Mouse (Mus musculus) forebrain, embryonic 11.5 days (tissue): Measurements from ENCODE around the gene Oxld1. TPM values are rescaled to one million over a fixed set of nuclear protein-coding genes. Genes with fewer than 3 reads are reported as not detected.

ENCODE experiments used
- ATAC-seq: fragments of 200-750 bp; cut with Nextera tagmentation; replicated peaks from 2 replicates; pipeline ENCODE4 v1.8.0; 2017; ENCODE audit warnings: moderate TSS enrichment; ENCODE audit not compliant: low FRiP score
- DNase-seq: peaks from one replicate; pipeline ENCODE4 v3.0.0-alpha.2; 2017; ENCODE audit warnings: low spot score
- H3K27ac ChIP-seq: fragments of 300-500 bp; sonication (generic); 2 replicates; pipeline ENCODE4 v1.5.1; 2014; ENCODE audit warnings: low read depth, low read length
- H3K27me3 ChIP-seq: fragments of 300-500 bp; sonication (generic); 2 replicates; pipeline ENCODE4 v1.6.1; 2014; ENCODE audit warnings: mild to moderate bottlenecking, low read length, mixed read lengths; ENCODE audit not compliant: control insufficient read depth, insufficient read depth
- H3K36me3 ChIP-seq: fragments of 300-500 bp; sonication (generic); 2 replicates; pipeline ENCODE4 v1.6.1; 2014; ENCODE audit warnings: mild to moderate bottlenecking, low read length, moderate library complexity, mixed read lengths; ENCODE audit not compliant: control insufficient read depth, insufficient read depth
- H3K4me1 ChIP-seq: fragments of 300-500 bp; sonication (generic); replicated peaks from 2 replicates; pipeline ENCODE4 v1.6.1; 2014; ENCODE audit warnings: low read length, mixed read lengths; ENCODE audit not compliant: control insufficient read depth, insufficient read depth
- H3K4me2 ChIP-seq: fragments of 300-500 bp; sonication (generic); 2 replicates; pipeline ENCODE4 v1.6.1; 2014; ENCODE audit warnings: low read depth, mild to moderate bottlenecking, low read length, moderate library complexity, mixed read lengths; ENCODE audit not compliant: severe bottlenecking
- H3K4me3 ChIP-seq: fragments of 300-500 bp; sonication (generic); 2 replicates; pipeline ENCODE4 v1.5.1; 2014; ENCODE audit warnings: low read depth, low read length
- H3K9ac ChIP-seq: fragments of 300-500 bp; sonication (generic); 2 replicates; pipeline ENCODE4 v1.6.1; 2014; ENCODE audit warnings: low read length
- H3K9me3 ChIP-seq: fragments of 300-500 bp; sonication (generic); 2 replicates; pipeline ENCODE4 v1.6.1; 2016; ENCODE audit warnings: low read length, mixed read lengths; ENCODE audit not compliant: control insufficient read depth
- WGBS: fragments of 180-500 bp; shearing (Covaris S2); extraction: QIAGEN DNeasy Blood & Tissue Kit; methylation state at CpG from one replicate; pipeline ENCODE4 v1.1.7; 2014; 5-methylcytosine and 5-hydroxymethylcytosine counted together
- polyA plus RNA-seq: library from polyadenylated mRNA; unstranded; fragments of >200 nt; fragmentation: Nextera tagmentation; extraction: Ambion mirVana; gene quantifications from 2 replicates; pipeline ENCODE4 v1.2.1, GENCODE M21; 2014

Gene Oxld1
- polyA plus RNA-seq, 1 experiment from 2014 or later, result 11.3 TPM

GRCm38 (mm10) chr11:120465521-120465920, 7.7 kb upstream of the Oxld1 start:
- Histone ChIP-seq H3K36me3 (peaks cover 2% of the 10 kb centered on the region; the same call in 1 of the 2 replicates), H3K4me2 (no peak overlapping the region), H3K27ac (no peak overlapping the region), H3K4me1 (peaks cover 11% of the 10 kb centered on the region), H3K4me3 (no peak overlapping the region), H3K27me3 (no peaks in the 10 kb centered on the region), H3K9me3 (no peaks in the 10 kb centered on the region), H3K9ac (no peak overlapping the region)
- ATAC-seq, result no peak
- WGBS, result 95% methylated on average over 4 of the region's 4 CpGs
- no peak for DNase-seq

GRCm38 (mm10) chr11:120464365-120464764, 6.5 kb upstream of the Oxld1 start:
- WGBS, result 85% methylated on average over 5 of the region's 5 CpGs
- Histone ChIP-seq H3K27ac (no peak overlapping the region), H3K36me3 (peaks cover 2% of the 10 kb centered on the region; the same call in 1 of the 2 replicates)

DNA sequence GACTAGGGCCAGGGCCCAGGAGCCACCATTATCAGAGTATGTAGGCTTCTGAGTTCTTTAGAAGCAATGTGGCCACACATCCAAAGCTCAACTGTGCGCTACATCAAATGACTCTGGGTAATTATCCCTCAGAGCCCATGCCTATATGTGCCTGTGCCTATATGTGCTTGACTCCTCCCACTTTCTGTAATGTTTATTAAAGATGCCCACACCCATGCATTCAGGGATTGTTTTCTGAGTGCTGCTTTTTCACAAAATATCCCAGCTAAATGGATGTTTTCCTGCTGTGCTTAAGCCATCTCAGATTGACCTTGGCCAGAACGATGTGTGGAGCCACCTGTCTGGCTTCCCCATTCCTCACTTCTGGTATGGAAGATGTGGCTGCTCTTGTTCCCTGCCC, 5.7 kb upstream of the Oxld1 start:
- no peak overlapping the region for H3K27ac ChIP-seq
- 96% methylated on average over 2 of the region's 2 CpGs for WGBS
- peaks cover 2% of the 10 kb centered on the region; the same call in 1 of the 2 replicates for H3K36me3 ChIP-seq

More at GRCm38 (mm10) chr11:120464365-120464764, 6.5 kb upstream of the Oxld1 start:
- DNase-seq (no peak), ATAC-seq (no peak)
- H3K4me3 ChIP-seq, result no peak overlapping the region
- peaks cover 11% of the 10 kb centered on the region for H3K4me1 ChIP-seq
- no peak overlapping the region for H3K9ac ChIP-seq
- H3K9me3 ChIP-seq, result no peaks in the 10 kb centered on the region
- no peaks in the 10 kb centered on the region for H3K27me3 ChIP-seq
- no peak overlapping the region for H3K4me2 ChIP-seq

GRCm38 (mm10) chr11:120458847-120459597, 1.2 kb upstream of the Oxld1 start:
- ATAC-seq (no peak), DNase-seq (no peak)
- Histone ChIP-seq H3K36me3 (peaks cover 2% of the 10 kb centered on the region; the same call in 1 of the 2 replicates), H3K4me1 (peaks cover 2% of the 10 kb centered on the region; the same call in 1 of the 2 replicates), H3K4me2 (peak overlapping the region; percentile 94), H3K27me3 (no peaks in the 10 kb centered on the region), H3K9ac (peak overlapping the region; percentile 95), H3K4me3 (peak overlapping the region; percentile 88), H3K27ac (no peak overlapping the region), H3K9me3 (no peaks in the 10 kb centered on the region)
- WGBS, result 71% methylated on average over 6 of the region's 6 CpGs

More for the DNA sequence above, 5.7 kb upstream of the Oxld1 start:
- Histone ChIP-seq H3K9ac (no peak overlapping the region), H3K4me1 (peaks cover 13% of the 10 kb centered on the region), H3K27me3 (no peaks in the 10 kb centered on the region), H3K4me3 (no peak overlapping the region), H3K4me2 (no peak overlapping the region), H3K9me3 (no peaks in the 10 kb centered on the region)
- DNase-seq, result no peak
- no peak for ATAC-seq

DNA sequence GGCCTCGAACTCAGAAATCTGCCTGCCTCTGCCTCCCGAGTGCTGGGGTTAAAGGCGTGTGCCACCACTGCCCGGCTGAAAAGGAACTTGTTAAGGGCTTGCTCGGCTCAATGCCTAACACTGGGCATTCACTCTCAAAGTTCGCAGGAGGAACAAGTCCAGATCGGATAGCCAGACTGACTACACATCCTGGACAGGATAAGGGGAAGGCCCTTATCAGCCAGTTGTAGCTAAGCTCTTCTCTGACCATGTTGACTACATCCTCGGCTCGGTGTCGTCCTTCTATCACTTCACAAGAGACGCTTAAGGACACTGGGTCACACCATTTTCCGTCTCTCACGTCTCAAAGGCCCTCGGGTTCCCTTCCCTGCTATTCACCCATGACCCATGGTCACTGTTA, 498 bp downstream of the Oxld1 start:
- H3K27me3 ChIP-seq, result no peaks in the 10 kb centered on the region
- H3K27ac ChIP-seq, result 0 out of 2 replicates have a peak overlapping the region, but pooled peaks have one; percentile 25
- H3K9ac ChIP-seq, result peak overlapping the region; percentile 95
- ATAC-seq (0 out of 2 replicates have a peak, but pooled peaks have one; percentile 10), DNase-seq (no peak)
- H3K4me3 ChIP-seq, result peak overlapping the region; percentile 88
- peaks cover 2% of the 10 kb centered on the region; the same call in 1 of the 2 replicates for H3K4me1 ChIP-seq
- H3K9me3 ChIP-seq, result no peaks in the 10 kb centered on the region
- H3K36me3 ChIP-seq, result peaks cover 2% of the 10 kb centered on the region; the same call in 1 of the 2 replicates
- WGBS, result 39% methylated on average over 14 of the region's 14 CpGs
- H3K4me2 ChIP-seq, result peak overlapping the region; percentile 94

GRCm38 (mm10) chr11:120455413-120455812, 2.5 kb downstream of the Oxld1 start:
- 96% methylated on average over 7 of the region's 7 CpGs for WGBS
- no peaks in the 10 kb centered on the region; the same call in 1 of the 2 replicates for H3K36me3 ChIP-seq
- no peak for ATAC-seq
- no peak for DNase-seq
- no peaks in the 10 kb centered on the region for H3K27me3 ChIP-seq
- H3K9me3 ChIP-seq, result no peaks in the 10 kb centered on the region
- H3K4me1 ChIP-seq, result peaks cover 2% of the 10 kb centered on the region; the same call in 1 of the 2 replicates
- no peak overlapping the region for H3K4me3 ChIP-seq
- no peak overlapping the region for H3K27ac ChIP-seq
- no peak overlapping the region for H3K9ac ChIP-seq
- no peak overlapping the region for H3K4me2 ChIP-seq

DNA sequence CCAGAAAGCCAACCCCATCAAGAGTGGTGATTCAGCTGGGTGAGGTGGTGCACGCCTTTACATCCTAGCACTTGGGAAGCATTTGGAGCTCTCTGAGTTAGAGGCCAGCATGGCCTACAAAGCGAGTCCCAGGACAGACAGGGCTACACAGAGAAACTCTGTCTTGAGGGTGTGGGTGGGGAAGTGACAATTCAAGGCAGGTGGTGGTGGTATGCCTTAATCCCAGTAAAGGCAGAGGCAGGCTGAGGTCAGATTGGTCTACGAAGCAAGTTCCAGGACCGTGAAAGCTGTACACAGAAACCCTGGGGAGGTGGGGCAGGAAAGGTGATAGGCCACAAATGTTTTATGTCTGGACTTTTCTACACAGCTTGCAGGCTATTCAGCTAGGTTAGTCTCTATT, 2.9 kb downstream of the Oxld1 start:
- Histone ChIP-seq H3K36me3 (no peaks in the 10 kb centered on the region; the same call in 1 of the 2 replicates), H3K4me1 (peaks cover 2% of the 10 kb centered on the region; the same call in 1 of the 2 replicates), H3K4me2 (no peak overlapping the region), H3K27me3 (no peaks in the 10 kb centered on the region), H3K9ac (no peak overlapping the region), H3K4me3 (no peak overlapping the region), H3K27ac (no peak overlapping the region), H3K9me3 (no peaks in the 10 kb centered on the region)
- DNase-seq (no peak), ATAC-seq (no peak)
- 93% methylated on average over 4 of the region's 4 CpGs for WGBS

GRCm38 (mm10) chr11:120453306-120453705, 4.6 kb downstream of the Oxld1 start, which contains the start of gene Pde6g:
Pde6g (minus strand) TSS chr11:120453500.
- Histone ChIP-seq H3K27ac (no peak within 1 kb of the TSS), H3K4me3 (no peak within 1 kb of the TSS), H3K9ac (no peak within 1 kb of the TSS), H3K9me3 (no peaks in the 10 kb centered on the region), H3K36me3 (no peaks in the 10 kb centered on the region), H3K27me3 (no peaks in the 10 kb centered on the region), H3K4me1 (no peaks in the 10 kb centered on the region; the same call in 1 of the 2 replicates), H3K4me2 (no peak within 1 kb of the TSS)
- no peak for ATAC-seq
- WGBS, result 89% methylated on average over 4 of the region's 4 CpGs
- DNase-seq, result no peak
